Mouse (Mus musculus) neural tube, embryonic 15.5 days (tissue): Measurements from ENCODE around the gene Antxr2. TPM values are rescaled to one million over a fixed set of nuclear protein-coding genes. Genes with fewer than 3 reads are reported as not detected.

Source experiments
- ATAC-seq: fragments of 200-750 bp; cut with Nextera tagmentation; 2 replicates; pipeline ENCODE4 v1.8.0; 2017; ENCODE audit warnings: mild to moderate bottlenecking, moderate TSS enrichment, moderate library complexity; ENCODE audit not compliant: low FRiP score
- H3K27ac ChIP-seq: fragments of 300-500 bp; sonication (generic); replicated peaks from 2 replicates; pipeline ENCODE4 v1.5.1; 2015; ENCODE audit warnings: mild to moderate bottlenecking, inconsistent platforms
- H3K27me3 ChIP-seq: fragments of 300-500 bp; sonication (generic); replicated peaks from 2 replicates; pipeline ENCODE4 v1.6.1; 2015; ENCODE audit warnings: inconsistent platforms
- H3K36me3 ChIP-seq: fragments of 300-500 bp; sonication (generic); 2 replicates; pipeline ENCODE4 v1.6.1; 2015; ENCODE audit warnings: inconsistent platforms
- H3K4me1 ChIP-seq: fragments of 300-500 bp; sonication (generic); 2 replicates; pipeline ENCODE4 v1.6.1; 2015; ENCODE audit warnings: inconsistent platforms
- H3K4me2 ChIP-seq: fragments of 300-500 bp; sonication (generic); 2 replicates; pipeline ENCODE4 v1.6.1; 2015; ENCODE audit warnings: inconsistent platforms, mild to moderate bottlenecking, moderate library complexity
- H3K4me3 ChIP-seq: fragments of 300-500 bp; sonication (generic); replicated peaks from 2 replicates; pipeline ENCODE4 v1.5.1; 2015; ENCODE audit warnings: mild to moderate bottlenecking, inconsistent platforms
- H3K9ac ChIP-seq: fragments of 300-500 bp; sonication (generic); replicated peaks from 2 replicates; pipeline ENCODE4 v1.6.1; 2015; ENCODE audit warnings: mild to moderate bottlenecking, inconsistent platforms
- H3K9me3 ChIP-seq: fragments of 300-500 bp; sonication (generic); replicated peaks from 2 replicates; pipeline ENCODE4 v1.6.1; 2016; ENCODE audit warnings: inconsistent platforms
- WGBS: fragments of 180-500 bp; shearing (Covaris S2); methylation state at CpG from one replicate; pipeline ENCODE4 v1.1.7; 2015; ENCODE audit warnings: mixed read lengths; 5-methylcytosine and 5-hydroxymethylcytosine counted together
- polyA plus RNA-seq: library from polyadenylated mRNA; unstranded; fragments of >200 nt; fragmentation: Nextera tagmentation; extraction: Ambion mirVana; gene quantifications from 2 replicates; pipeline ENCODE4 v1.2.1, GENCODE M21; 2015

The Antxr2 gene
- polyA plus RNA-seq, 1 experiment from 2014 or later, result 7.3 TPM

DNA sequence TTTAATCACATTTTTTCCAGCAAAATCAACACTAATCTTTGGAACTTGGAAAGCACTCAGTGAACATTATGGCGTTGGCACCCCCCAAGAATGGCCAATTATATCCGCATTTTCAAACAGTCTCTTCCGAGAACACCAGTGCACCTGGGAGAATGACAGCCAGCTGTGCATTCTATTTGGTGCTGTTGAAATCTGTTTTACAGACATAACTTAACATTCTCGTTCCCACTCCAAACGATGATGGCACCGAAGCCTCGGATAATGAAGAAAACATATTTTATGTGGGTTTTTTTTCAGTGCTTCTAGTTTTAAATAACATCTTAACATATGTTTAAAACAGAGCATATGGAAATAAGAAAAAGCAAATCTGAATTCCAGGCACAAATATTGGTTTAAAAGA lies 129.7 kb downstream of the Antxr2 start:
- ATAC-seq, result no peak
- Histone ChIP-seq H3K9me3 (no peaks in the 10 kb centered on the region), H3K27ac (no peak overlapping the region), H3K36me3 (no peaks in the 10 kb centered on the region), H3K4me3 (no peak overlapping the region), H3K27me3 (no peaks in the 10 kb centered on the region), H3K4me1 (no peaks in the 10 kb centered on the region), H3K4me2 (no peak overlapping the region), H3K9ac (no peak overlapping the region)
- 81% methylated on average over 7 of the region's 7 CpGs for WGBS

DNA sequence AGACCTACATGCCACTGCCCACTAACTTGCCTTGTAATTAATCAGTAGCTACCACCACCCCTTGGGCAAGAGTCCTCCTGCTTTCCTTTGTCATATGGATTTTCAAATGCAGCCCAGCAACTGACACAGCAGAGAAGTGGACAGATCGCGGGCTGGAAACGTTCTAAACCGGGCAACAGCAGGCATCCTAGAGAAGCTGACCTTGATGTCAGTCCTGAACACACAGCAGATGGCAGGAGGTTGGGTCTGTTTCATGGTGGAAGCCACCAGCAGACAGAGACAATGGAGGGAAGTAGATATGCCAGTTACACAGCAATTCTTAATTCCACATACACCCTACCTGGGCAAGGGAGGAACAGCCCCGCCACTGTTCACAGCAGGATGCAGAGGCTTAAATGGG lies 131.5 kb downstream of the Antxr2 start:
- ATAC-seq, result no peak
- 90% methylated on average over 5 of the region's 5 CpGs for WGBS
- H3K27ac ChIP-seq, result no peak overlapping the region
- no peak overlapping the region for H3K9ac ChIP-seq
- H3K4me2 ChIP-seq, result no peak overlapping the region
- no peaks in the 10 kb centered on the region for H3K9me3 ChIP-seq
- H3K4me1 ChIP-seq, result no peaks in the 10 kb centered on the region
- no peaks in the 10 kb centered on the region for H3K36me3 ChIP-seq
- no peaks in the 10 kb centered on the region for H3K27me3 ChIP-seq
- no peak overlapping the region for H3K4me3 ChIP-seq

DNA sequence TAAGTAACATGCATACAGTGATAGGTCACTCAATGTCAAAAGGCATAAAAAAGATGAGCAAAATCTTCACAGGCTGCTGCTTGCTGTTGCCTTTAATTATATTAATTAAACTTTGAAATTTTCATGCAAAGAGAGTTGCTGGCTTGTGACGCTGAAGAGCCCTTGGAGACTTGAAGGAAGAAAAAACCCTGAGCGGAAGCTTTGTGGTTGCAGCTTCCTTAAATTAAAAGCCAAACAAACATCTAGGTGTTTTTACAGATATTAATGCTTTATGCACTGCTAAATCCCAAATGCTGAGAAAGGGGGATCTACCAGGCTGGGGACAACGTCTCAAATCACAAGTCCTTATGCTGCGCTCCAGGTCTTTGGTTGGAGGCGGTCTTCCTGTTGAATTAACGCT lies 145.4 kb downstream of the Antxr2 start:
- Histone ChIP-seq H3K27me3 (no peaks in the 10 kb centered on the region), H3K4me3 (no peak overlapping the region), H3K9me3 (no peaks in the 10 kb centered on the region), H3K27ac (no peak overlapping the region), H3K9ac (no peak overlapping the region), H3K4me2 (no peak overlapping the region), H3K4me1 (no peaks in the 10 kb centered on the region), H3K36me3 (no peaks in the 10 kb centered on the region)
- WGBS, result 82% methylated on average over 6 of the region's 6 CpGs
- ATAC-seq, result no peak

DNA sequence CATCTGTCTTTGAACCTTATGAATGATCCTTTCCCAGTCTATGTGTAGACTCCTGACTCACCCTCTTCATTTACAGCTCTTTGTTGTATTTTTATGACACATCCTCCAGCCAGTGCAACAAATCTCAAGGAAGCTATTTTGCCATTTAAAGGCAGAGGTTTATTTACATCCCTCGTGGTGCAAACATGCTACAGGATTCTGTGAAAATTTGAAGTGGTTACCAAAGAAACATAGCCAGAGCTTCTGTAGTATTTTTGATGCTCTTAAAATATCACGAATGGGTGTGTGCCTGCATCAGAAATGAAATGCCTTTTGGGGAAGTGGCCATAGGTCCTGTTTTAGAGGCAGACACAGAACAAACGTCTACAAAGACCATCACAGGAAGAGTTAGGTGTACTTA lies 146.7 kb downstream of the Antxr2 start:
- ATAC-seq, result no peak
- Histone ChIP-seq H3K4me3 (no peak overlapping the region), H3K4me1 (no peaks in the 10 kb centered on the region), H3K9me3 (no peaks in the 10 kb centered on the region), H3K36me3 (no peaks in the 10 kb centered on the region), H3K27me3 (no peaks in the 10 kb centered on the region), H3K27ac (no peak overlapping the region), H3K9ac (no peak overlapping the region), H3K4me2 (no peak overlapping the region)
- WGBS, result 78% methylated on average over 3 of the region's 3 CpGs

DNA sequence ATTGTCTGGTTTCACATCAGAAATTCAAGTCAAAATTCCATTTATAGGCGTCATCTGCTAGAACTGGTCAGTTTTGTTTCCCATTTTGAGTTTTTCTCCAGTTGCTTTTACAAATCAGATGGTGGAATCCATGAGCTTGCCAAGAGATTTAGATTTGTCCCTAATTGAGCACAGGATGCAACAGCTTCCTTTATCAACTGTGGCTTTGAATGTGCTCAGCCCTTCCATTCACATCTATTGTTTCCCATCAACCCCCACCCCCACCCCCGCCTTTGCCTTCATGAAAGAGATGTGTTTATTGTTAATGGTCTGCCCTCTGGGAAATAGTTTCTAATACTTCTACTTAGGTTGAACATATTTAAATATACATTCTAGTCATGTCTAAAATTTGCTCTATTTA lies 149.4 kb downstream of the Antxr2 start:
- H3K4me2 ChIP-seq, result no peak overlapping the region
- no peaks in the 10 kb centered on the region for H3K4me1 ChIP-seq
- no peaks in the 10 kb centered on the region for H3K9me3 ChIP-seq
- H3K27ac ChIP-seq, result no peak overlapping the region
- no peaks in the 10 kb centered on the region for H3K27me3 ChIP-seq
- H3K9ac ChIP-seq, result no peak overlapping the region
- no peak overlapping the region for H3K4me3 ChIP-seq
- H3K36me3 ChIP-seq, result no peaks in the 10 kb centered on the region
- ATAC-seq, result no peak
- WGBS, result 72% methylated on average over 2 of the region's 2 CpGs

DNA sequence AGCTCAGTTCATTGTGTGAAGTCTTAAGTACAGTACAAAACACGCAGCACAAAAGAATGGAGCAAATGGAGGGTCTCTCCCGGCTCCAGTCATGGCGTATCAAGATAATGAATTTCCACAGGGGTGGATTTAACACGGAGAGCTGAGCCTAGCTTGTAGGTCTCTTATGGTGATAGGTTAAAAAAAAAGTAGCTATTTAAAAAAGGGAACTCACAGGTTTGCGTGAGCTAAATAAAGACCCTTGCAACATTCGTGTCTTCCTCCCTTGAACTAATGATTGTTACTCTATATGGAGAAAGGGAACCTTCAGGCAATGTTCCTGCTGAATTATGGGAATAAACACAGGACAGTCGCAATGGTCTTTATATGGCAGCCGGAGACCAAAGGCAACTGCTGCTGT lies 150.7 kb downstream of the Antxr2 start:
- H3K4me2 ChIP-seq, result no peak overlapping the region
- H3K36me3 ChIP-seq, result no peaks in the 10 kb centered on the region
- H3K4me3 ChIP-seq, result no peak overlapping the region
- H3K9ac ChIP-seq, result no peak overlapping the region
- no peaks in the 10 kb centered on the region for H3K9me3 ChIP-seq
- ATAC-seq, result no peak
- no peaks in the 10 kb centered on the region for H3K4me1 ChIP-seq
- no peak overlapping the region for H3K27ac ChIP-seq
- WGBS, result 61% methylated on average over 8 of the region's 8 CpGs
- H3K27me3 ChIP-seq, result no peaks in the 10 kb centered on the region

DNA sequence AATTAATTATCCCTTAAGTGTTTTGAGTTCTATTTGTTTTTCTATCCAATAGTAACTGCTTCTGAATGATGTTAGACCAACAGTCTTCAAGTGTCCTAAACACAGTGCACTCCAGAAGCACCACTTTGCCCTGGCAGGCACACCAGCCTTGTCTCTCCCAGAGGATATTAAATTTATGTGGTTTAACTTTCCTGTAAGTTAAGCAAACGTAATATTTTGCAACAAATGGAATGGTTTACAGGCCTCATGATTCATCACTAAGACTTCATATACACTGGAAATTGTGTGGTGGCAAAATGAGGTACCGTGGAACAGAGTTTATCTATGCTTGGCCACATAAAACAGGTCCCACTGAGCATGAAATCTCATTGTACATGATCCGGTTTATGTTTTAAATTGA lies 152.0 kb downstream of the Antxr2 start:
- no peak overlapping the region for H3K4me3 ChIP-seq
- no peak for ATAC-seq

DNA sequence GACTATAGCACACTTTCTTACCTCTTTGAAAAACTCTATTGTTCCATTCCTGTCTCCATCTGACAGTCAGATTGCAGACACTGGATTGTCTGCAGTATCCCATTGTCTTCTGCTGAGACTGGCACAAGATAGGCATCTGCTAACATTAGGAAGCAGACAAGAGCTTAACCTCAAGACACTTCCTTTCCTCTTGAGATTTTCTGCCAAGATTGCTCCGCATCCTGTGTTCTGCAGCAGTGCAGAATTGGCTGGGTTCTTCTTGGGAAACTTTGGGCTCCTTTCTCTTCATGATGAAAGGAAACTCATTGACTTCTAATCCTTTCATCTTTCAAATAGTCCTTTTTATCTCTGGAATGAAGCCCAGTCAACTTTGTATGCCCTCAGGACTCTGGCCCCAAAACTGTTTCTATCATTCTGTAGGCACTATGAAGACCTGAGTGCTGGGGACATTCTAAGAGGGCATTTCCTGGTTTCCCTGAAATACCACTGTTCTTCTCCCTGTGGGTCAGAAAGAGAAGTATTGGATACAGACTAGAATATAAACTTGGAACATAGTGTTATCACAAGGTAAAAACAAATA lies 152.5 kb downstream of the Antxr2 start:
- WGBS, result 74% methylated on average over 1 of the region's 1 CpGs
- no peak overlapping the region for H3K9ac ChIP-seq
- no peak for ATAC-seq
- no peaks in the 10 kb centered on the region for H3K36me3 ChIP-seq
- H3K4me3 ChIP-seq, result no peak overlapping the region
- H3K27me3 ChIP-seq, result no peaks in the 10 kb centered on the region
- H3K4me1 ChIP-seq, result no peaks in the 10 kb centered on the region
- no peak overlapping the region for H3K4me2 ChIP-seq
- no peak overlapping the region for H3K27ac ChIP-seq
- H3K9me3 ChIP-seq, result no peaks in the 10 kb centered on the region

More for the DNA sequence above, 152.0 kb downstream of the Antxr2 start:
- Histone ChIP-seq H3K4me1 (no peaks in the 10 kb centered on the region), H3K4me2 (no peak overlapping the region), H3K27me3 (no peaks in the 10 kb centered on the region), H3K36me3 (no peaks in the 10 kb centered on the region), H3K9me3 (no peaks in the 10 kb centered on the region), H3K9ac (no peak overlapping the region), H3K27ac (no peak overlapping the region)
- 40% methylated on average over 3 of the region's 3 CpGs for WGBS

DNA sequence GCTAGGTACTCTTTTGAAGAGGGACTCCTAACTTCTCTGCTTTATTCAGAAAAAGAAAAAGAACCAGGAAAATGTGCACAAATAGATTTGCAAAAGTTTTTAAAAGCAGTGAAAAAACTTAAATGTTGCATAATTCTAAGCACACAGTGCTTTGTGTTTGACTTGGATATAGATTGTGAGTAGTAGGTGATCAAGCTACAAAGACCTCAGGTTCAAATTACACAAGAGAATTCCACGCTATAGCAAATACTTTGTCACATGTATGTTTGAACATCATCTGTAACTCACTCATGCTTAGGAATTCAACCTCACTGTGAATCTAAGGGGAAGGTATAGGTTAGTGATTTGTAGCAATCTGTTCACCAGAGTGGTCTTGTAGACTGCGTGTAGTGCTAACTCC lies 153.9 kb downstream of the Antxr2 start:
- WGBS, result 91% methylated on average over 2 of the region's 2 CpGs
- Histone ChIP-seq H3K27ac (no peak overlapping the region), H3K4me1 (no peaks in the 10 kb centered on the region), H3K9me3 (no peaks in the 10 kb centered on the region), H3K36me3 (no peaks in the 10 kb centered on the region), H3K4me2 (no peak overlapping the region), H3K4me3 (no peak overlapping the region), H3K27me3 (no peaks in the 10 kb centered on the region), H3K9ac (no peak overlapping the region)
- no peak for ATAC-seq

DNA sequence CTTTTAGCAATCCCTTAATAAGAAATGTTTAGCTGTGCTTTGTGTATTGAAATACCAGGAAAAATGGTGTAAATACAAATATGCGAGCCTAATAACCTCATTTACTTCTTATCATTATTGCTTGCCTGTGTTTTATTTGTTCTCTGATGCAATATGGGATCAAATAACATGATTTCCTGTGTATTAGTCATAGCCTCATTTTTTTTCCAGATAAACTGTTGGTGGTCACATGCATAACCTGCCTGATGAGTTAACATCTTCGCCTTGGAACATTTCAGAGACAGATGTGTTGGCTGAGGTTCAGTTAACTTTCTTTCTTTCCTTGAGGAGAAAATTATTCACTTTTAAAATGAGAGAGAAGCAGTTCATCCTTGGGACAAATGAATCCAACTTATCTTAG lies 162.9 kb downstream of the Antxr2 start:
- Histone ChIP-seq H3K4me1 (no peaks in the 10 kb centered on the region), H3K27ac (no peak overlapping the region), H3K9me3 (no peaks in the 10 kb centered on the region), H3K27me3 (no peaks in the 10 kb centered on the region), H3K4me3 (no peak overlapping the region), H3K36me3 (no peaks in the 10 kb centered on the region), H3K9ac (no peak overlapping the region), H3K4me2 (no peak overlapping the region)
- WGBS, result 91% methylated on average over 2 of the region's 2 CpGs
- ATAC-seq, result no peak

DNA sequence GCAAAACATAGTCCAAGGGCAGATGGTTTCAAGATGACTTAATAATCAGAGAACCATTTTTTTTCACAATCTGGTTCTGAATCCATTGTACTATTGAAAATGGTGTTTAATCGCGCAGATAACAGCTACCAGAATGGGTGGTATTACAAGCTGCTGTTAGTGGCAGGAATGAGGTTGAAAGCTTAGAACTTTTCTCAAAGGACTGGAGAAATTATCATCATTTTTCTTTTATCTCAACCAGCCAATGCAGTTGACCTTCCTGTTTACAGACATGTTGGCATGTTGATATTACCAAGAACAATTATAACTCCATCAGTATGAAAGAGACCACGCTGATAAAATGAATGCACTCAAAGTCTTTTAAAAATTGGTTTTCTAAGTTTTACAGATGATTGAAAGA lies 163.9 kb downstream of the Antxr2 start:
- Histone ChIP-seq H3K4me3 (no peak overlapping the region), H3K9me3 (no peaks in the 10 kb centered on the region), H3K27me3 (no peaks in the 10 kb centered on the region), H3K4me1 (no peaks in the 10 kb centered on the region), H3K36me3 (no peaks in the 10 kb centered on the region), H3K27ac (no peak overlapping the region), H3K9ac (no peak overlapping the region), H3K4me2 (no peak overlapping the region)
- 94% methylated on average over 3 of the region's 3 CpGs for WGBS
- ATAC-seq, result no peak

DNA sequence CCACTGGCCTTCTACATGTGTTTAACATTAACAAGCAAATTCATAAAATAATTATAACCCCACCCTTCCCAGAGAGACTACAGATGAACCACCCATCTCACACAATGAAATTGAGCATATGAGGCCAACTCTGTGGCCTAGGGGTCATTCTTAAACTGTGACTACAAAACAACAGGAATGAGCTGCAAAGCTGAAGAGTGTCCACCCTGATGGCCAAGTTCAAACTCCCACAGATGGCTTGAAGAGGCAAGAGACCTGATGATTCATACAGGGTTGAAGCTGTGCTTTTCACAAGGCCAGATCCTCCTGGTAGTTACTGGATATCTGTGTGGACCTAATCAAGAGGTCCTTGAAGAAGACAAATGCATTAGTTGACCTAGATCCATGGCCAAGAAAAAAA lies 173.7 kb downstream of the Antxr2 start:
- no peak for ATAC-seq

More for the DNA sequence above, 173.7 kb downstream of the Antxr2 start:
- Histone ChIP-seq H3K4me1 (no peaks in the 10 kb centered on the region), H3K27me3 (no peaks in the 10 kb centered on the region), H3K36me3 (no peaks in the 10 kb centered on the region), H3K9me3 (no peaks in the 10 kb centered on the region), H3K4me3 (no peak overlapping the region), H3K9ac (no peak overlapping the region), H3K27ac (no peak overlapping the region), H3K4me2 (no peak overlapping the region)
